Mouse (Mus musculus): ENCODE measurements around the gene Elovl6. TPM values are rescaled to one million over a fixed set of nuclear protein-coding genes. Genes with fewer than 3 reads are reported as not detected.

Elovl6 gene
- polyA plus RNA-seq, 1 experiment, result 0.01 TPM

DNA sequence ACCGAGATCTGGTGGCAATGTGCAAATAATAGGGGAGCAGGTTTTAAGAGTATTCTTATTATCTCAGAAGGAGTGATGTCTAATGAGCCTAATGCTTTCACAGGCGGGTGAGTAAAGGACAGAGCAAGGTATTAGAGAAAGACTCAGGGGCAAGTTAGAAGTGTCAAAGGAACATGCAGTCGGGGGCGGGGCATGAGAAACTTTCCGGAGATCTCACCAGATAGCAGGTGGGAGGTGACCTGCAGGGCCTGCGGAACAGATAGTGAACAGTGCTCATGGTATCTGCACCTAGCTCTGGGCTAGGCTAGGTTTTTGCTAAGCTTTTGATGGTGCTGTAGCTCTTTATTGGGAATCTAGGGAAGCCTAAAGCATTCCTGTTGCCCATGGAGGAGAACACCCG, 25.4 kb downstream of the Elovl6 start:
- Histone ChIP-seq H3K4me3 (replicated peaks) (no peak overlapping the region), H3K36me3 (ENCODE audit: control insufficient read depth) (no peaks in the 10 kb centered on the region), H3K9me3 (ENCODE audit: control insufficient read depth, low read length) (no peaks in the 10 kb centered on the region), H3K27me3 (ENCODE audit: control insufficient read depth) (no peaks in the 10 kb centered on the region), H3K4me1 (ENCODE audit: control insufficient read depth) (peaks cover 9% of the 10 kb centered on the region)
- TF ChIP-seq TAL1 (IDR thresholded peaks at IDR 0.05; ENCODE audit: low read length), result no peak
- TF ChIP-seq GATA1 (IDR thresholded peaks at IDR 0.05; ENCODE audit: low read length), result no peak

- Histone ChIP-seq H3K4me1 (ENCODE audit: control insufficient read depth) (peaks cover 6% of the 10 kb centered on the region; the same call in 1 of the 2 replicates), H3K4me3 (replicated peaks) (no peak overlapping the region), H3K9me3 (ENCODE audit: control insufficient read depth, low read length) (no peaks in the 10 kb centered on the region), H3K27me3 (ENCODE audit: control insufficient read depth) (no peaks in the 10 kb centered on the region), H3K36me3 (ENCODE audit: control insufficient read depth) (no peaks in the 10 kb centered on the region)
- TF ChIP-seq TAL1 (IDR thresholded peaks at IDR 0.05; ENCODE audit: low read length), result no peak
- no peak for TF ChIP-seq GATA1 (IDR thresholded peaks at IDR 0.05; ENCODE audit: low read length)
These were observed 26.1 kb downstream of the Elovl6 start for GRCm38 (mm10) chr3:129558016-129558955.

DNA sequence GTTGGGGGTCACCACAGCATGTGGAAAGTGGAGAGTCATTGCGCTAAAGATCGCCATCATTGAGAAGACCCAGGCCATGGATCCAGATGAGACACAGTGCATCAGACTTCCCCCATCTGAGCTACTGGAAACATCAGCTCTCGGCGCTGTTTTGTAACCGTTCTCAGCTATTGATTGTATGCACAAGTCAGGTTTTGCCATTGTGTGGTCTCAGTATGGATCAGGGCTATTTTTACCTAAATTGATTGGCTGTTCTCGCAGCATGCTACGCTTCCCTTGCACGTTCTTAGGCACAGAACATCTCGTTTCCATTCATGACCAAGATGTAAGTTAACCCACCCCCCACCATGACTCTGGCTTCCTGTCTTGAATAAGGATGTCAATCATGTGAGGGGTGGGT, 27.9 kb downstream of the Elovl6 start:
- H3K4me3 ChIP-seq (replicated peaks), result no peak overlapping the region
- peaks cover 3% of the 10 kb centered on the region for H3K36me3 ChIP-seq (ENCODE audit: control insufficient read depth)
- TF ChIP-seq TAL1 (IDR thresholded peaks at IDR 0.05; ENCODE audit: low read length) (no peak), GATA1 (IDR thresholded peaks at IDR 0.05; ENCODE audit: low read length) (no peak)
- peaks cover 2% of the 10 kb centered on the region; the same call in 1 of the 2 replicates for H3K9me3 ChIP-seq (ENCODE audit: control insufficient read depth, low read length)
- peaks cover 4% of the 10 kb centered on the region for H3K4me1 ChIP-seq (ENCODE audit: control insufficient read depth)
- no peaks in the 10 kb centered on the region for H3K27me3 ChIP-seq (ENCODE audit: control insufficient read depth)

GRCm38 (mm10) chr3:129561011-129561410, 28.9 kb downstream of the Elovl6 start:
- peaks cover 12% of the 10 kb centered on the region for H3K4me1 ChIP-seq (ENCODE audit: control insufficient read depth)
- no peak overlapping the region for H3K4me3 ChIP-seq (replicated peaks)
- H3K36me3 ChIP-seq (ENCODE audit: control insufficient read depth), result peaks cover 3% of the 10 kb centered on the region
- no peaks in the 10 kb centered on the region for H3K27me3 ChIP-seq (ENCODE audit: control insufficient read depth)
- peaks cover 2% of the 10 kb centered on the region; the same call in 1 of the 2 replicates for H3K9me3 ChIP-seq (ENCODE audit: control insufficient read depth, low read length)
- no peak for TF ChIP-seq TAL1 (IDR thresholded peaks at IDR 0.05; ENCODE audit: low read length)
- TF ChIP-seq GATA1 (IDR thresholded peaks at IDR 0.05; ENCODE audit: low read length), result no peak

DNA sequence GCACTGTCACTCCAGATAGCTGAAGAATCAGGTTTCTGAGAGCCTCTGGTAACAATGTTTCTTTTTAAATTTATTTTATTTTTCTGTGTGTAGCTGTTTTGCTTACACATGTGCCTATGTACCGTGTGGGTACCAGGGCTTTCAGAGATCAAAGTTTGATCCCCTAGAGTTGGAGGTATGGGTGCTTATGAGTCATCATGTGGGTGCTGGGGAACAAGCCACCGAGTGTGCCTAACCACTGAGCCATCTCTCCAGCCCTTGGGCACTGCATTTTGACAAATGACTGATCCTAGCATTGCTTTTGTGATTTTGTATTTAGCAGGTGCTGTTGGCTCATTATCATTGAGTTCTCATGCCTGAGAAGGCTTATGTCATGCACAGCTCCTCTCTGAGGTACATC, 29.7 kb downstream of the Elovl6 start:
- Histone ChIP-seq H3K9me3 (ENCODE audit: control insufficient read depth, low read length) (peaks cover 2% of the 10 kb centered on the region; the same call in 1 of the 2 replicates), H3K27me3 (ENCODE audit: control insufficient read depth) (no peaks in the 10 kb centered on the region), H3K36me3 (ENCODE audit: control insufficient read depth) (peaks cover 3% of the 10 kb centered on the region), H3K4me3 (replicated peaks) (no peak overlapping the region), H3K4me1 (ENCODE audit: control insufficient read depth) (peaks cover 17% of the 10 kb centered on the region)
- TF ChIP-seq TAL1 (IDR thresholded peaks at IDR 0.05; ENCODE audit: low read length) (no peak), GATA1 (IDR thresholded peaks at IDR 0.05; ENCODE audit: low read length) (no peak)

- H3K4me3 ChIP-seq (replicated peaks), result no peak overlapping the region
- peaks cover 3% of the 10 kb centered on the region for H3K36me3 ChIP-seq (ENCODE audit: control insufficient read depth)
- no peaks in the 10 kb centered on the region for H3K27me3 ChIP-seq (ENCODE audit: control insufficient read depth)
- TF ChIP-seq TAL1 (IDR thresholded peaks at IDR 0.05; ENCODE audit: low read length), result no peak
- no peak for TF ChIP-seq GATA1 (IDR thresholded peaks at IDR 0.05; ENCODE audit: low read length)
- peaks cover 17% of the 10 kb centered on the region for H3K4me1 ChIP-seq (ENCODE audit: control insufficient read depth)
- H3K9me3 ChIP-seq (ENCODE audit: control insufficient read depth, low read length), result peaks cover 2% of the 10 kb centered on the region; the same call in 1 of the 2 replicates
These were observed 30.3 kb downstream of the Elovl6 start for GRCm38 (mm10) chr3:129562411-129562810.

DNA sequence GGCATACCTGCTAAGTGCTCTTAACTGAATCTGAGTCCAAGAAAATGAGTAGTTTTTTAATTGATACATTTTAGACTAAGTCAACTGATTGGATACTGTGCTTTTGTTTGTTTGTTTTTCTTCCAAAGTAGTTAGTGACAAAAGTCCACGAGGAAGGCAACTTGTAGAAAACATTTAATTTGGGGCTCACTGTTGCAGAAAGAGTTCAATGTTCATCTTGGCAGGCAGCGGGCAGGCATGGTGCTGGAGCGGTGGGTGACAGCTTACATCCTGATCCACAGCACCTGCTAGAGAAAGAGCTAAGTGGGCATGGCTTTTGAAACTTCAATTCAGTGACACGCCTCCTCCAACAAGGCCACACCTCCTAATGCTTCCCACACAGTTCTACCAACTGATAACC, 31.7 kb downstream of the Elovl6 start:
- Histone ChIP-seq H3K4me3 (replicated peaks) (no peak overlapping the region), H3K9me3 (ENCODE audit: control insufficient read depth, low read length) (peaks cover 2% of the 10 kb centered on the region; the same call in 1 of the 2 replicates), H3K4me1 (ENCODE audit: control insufficient read depth) (peaks cover 15% of the 10 kb centered on the region), H3K36me3 (ENCODE audit: control insufficient read depth) (peaks cover 3% of the 10 kb centered on the region), H3K27me3 (ENCODE audit: control insufficient read depth) (no peaks in the 10 kb centered on the region)
- TF ChIP-seq GATA1 (IDR thresholded peaks at IDR 0.05; ENCODE audit: low read length), result no peak

DNA sequence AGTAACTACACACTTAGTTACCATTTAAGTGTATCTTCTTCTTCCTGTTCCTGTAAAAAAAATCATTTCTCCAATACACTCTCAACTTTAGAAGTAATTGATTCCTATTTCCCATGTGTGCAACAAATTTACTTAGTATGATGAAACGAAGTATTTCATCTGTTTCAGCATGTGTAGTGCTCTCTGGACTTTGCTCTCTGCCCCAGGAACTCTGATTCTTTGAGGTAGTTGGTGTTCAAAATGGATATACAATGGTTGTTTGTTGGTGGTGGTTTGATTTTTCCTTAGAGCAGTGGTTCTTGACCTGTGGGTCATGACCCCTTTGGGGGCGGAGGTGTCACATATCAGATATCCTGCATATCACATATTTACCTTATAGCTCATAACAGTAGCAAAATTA, 32.7 kb downstream of the Elovl6 start:
- TF ChIP-seq TAL1 (IDR thresholded peaks at IDR 0.05; ENCODE audit: low read length) (no peak), GATA1 (IDR thresholded peaks at IDR 0.05; ENCODE audit: low read length) (no peak)
- Histone ChIP-seq H3K36me3 (ENCODE audit: control insufficient read depth) (peaks cover 3% of the 10 kb centered on the region), H3K9me3 (ENCODE audit: control insufficient read depth, low read length) (peaks cover 2% of the 10 kb centered on the region; the same call in 1 of the 2 replicates), H3K4me1 (ENCODE audit: control insufficient read depth) (peaks cover 15% of the 10 kb centered on the region), H3K27me3 (ENCODE audit: control insufficient read depth) (no peaks in the 10 kb centered on the region), H3K4me3 (replicated peaks) (no peak overlapping the region)

- peaks cover 15% of the 10 kb centered on the region for H3K4me1 ChIP-seq (ENCODE audit: control insufficient read depth)
- TF ChIP-seq TAL1 (IDR thresholded peaks at IDR 0.05; ENCODE audit: low read length), result no peak
- TF ChIP-seq GATA1 (IDR thresholded peaks at IDR 0.05; ENCODE audit: low read length), result no peak
- H3K27me3 ChIP-seq (ENCODE audit: control insufficient read depth), result no peaks in the 10 kb centered on the region
- peaks cover 2% of the 10 kb centered on the region; the same call in 1 of the 2 replicates for H3K9me3 ChIP-seq (ENCODE audit: control insufficient read depth, low read length)
- H3K36me3 ChIP-seq (ENCODE audit: control insufficient read depth), result peaks cover 3% of the 10 kb centered on the region
- H3K4me3 ChIP-seq (replicated peaks), result no peak overlapping the region
These were observed 33.3 kb downstream of the Elovl6 start for GRCm38 (mm10) chr3:129565458-129565857.

Data from erythroblast, embryonic 14.5 days (primary cell).